Mouse (Mus musculus) liver, embryonic 12.5 days (tissue): Measurements from ENCODE around the gene Cdkal1. TPM values are rescaled to one million over a fixed set of nuclear protein-coding genes. Genes with fewer than 3 reads are reported as not detected.

Experiments
- ATAC-seq: fragments of 200-750 bp; cut with Nextera tagmentation; 2 replicates; pipeline ENCODE4 v1.8.0; 2017; ENCODE audit warnings: moderate number of reproducible peaks, mild to moderate bottlenecking, moderate library complexity
- H3K27ac ChIP-seq: fragments of 300-500 bp; sonication (generic); 2 replicates; pipeline ENCODE4 v1.5.1; 2016; ENCODE audit warnings: mild to moderate bottlenecking
- H3K27me3 ChIP-seq: fragments of 300-500 bp; sonication (generic); replicated peaks from 2 replicates; pipeline ENCODE4 v1.6.1; 2016; ENCODE audit warnings: mild to moderate bottlenecking, moderate library complexity
- H3K36me3 ChIP-seq: fragments of 300-500 bp; sonication (generic); 2 replicates; pipeline ENCODE4 v1.6.1; 2016; ENCODE audit warnings: mild to moderate bottlenecking, moderate library complexity
- H3K4me1 ChIP-seq: fragments of 300-500 bp; sonication (generic); 2 replicates; pipeline ENCODE4 v1.6.1; 2016
- H3K4me2 ChIP-seq: fragments of 300-500 bp; sonication (generic); 2 replicates; pipeline ENCODE4 v1.6.1; 2016; ENCODE audit warnings: mild to moderate bottlenecking, moderate library complexity
- H3K4me3 ChIP-seq: fragments of 300-500 bp; sonication (generic); 2 replicates; pipeline ENCODE4 v1.5.1; 2016; ENCODE audit warnings: mild to moderate bottlenecking, moderate library complexity
- H3K9ac ChIP-seq: fragments of 300-500 bp; sonication (generic); 2 replicates; pipeline ENCODE4 v1.6.1; 2016; ENCODE audit warnings: mild to moderate bottlenecking, moderate library complexity
- H3K9me3 ChIP-seq: fragments of 300-500 bp; sonication (generic); replicated peaks from 2 replicates; pipeline ENCODE4 v1.6.1; 2016; ENCODE audit warnings: mild to moderate bottlenecking, moderate library complexity
- WGBS: fragments of 180-500 bp; shearing (Covaris S2); methylation state at CpG from one replicate; pipeline ENCODE4 v1.1.7; 2016; ENCODE audit not compliant: insufficient replicate concordance; 5-methylcytosine and 5-hydroxymethylcytosine counted together
- polyA plus RNA-seq: library from polyadenylated mRNA; unstranded; fragments of >200 nt; fragmentation: Nextera tagmentation; extraction: Ambion mirVana; gene quantifications from 2 replicates; pipeline ENCODE4 v1.2.1, GENCODE M21; 2016

Cdkal1 gene
- 16.0 and 16.6 TPM in 2 replicates for polyA plus RNA-seq

DNA sequence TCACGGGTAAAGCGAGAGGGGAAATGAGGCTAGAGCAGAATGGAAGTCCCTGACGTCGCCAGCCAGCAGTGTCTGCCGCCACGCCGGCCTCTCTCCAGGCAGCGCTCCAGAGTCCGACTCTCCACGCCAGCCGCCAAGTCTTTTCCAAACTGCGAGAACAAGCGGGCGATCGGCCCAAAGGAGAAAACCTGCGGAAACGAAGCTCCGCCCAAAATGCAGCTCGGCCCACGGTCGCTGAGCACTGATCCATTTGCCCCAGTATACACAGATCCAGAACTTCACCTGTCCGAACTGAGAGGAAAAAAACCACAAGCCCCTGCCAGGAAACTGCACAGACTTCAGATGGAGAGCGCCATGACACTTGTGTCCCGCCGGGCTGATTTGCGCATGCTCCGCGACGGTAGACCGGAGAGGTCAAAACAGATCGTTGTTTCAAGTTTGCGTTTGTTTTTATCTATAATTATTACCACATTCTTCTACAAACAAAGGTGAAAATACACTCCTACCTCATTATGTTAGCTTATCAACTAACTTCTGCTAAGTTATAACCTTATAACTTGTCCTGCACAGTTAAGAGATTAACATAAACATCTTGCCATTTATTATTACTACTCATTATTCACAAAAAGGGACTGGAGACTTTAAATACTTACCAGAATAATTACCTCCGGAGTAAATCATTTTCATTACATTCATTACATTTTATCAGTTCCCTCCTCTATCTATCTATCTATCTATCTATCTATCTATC lies at the start of gene Cdkal1:
Gene Cdkal1 (minus strand): TSS at position 394 of the 751 bp plus-strand sequence.
- H3K9ac ChIP-seq = peak within 1 kb of the TSS; percentile 85
- no peaks in the 10 kb centered on the region for H3K27me3 ChIP-seq
- WGBS = under 1% methylated on average over 33 of the region's 33 CpGs
- peak within 1 kb of the TSS; percentile 69 for H3K27ac ChIP-seq
- H3K4me2 ChIP-seq = peak within 1 kb of the TSS; percentile 80
- peaks cover 8% of the 10 kb centered on the region for H3K4me1 ChIP-seq
- peak within 1 kb of the TSS; percentile 88 for H3K4me3 ChIP-seq
- peaks cover 21% of the 10 kb centered on the region for H3K36me3 ChIP-seq
- peak; percentile 84 for ATAC-seq
- no peaks in the 10 kb centered on the region for H3K9me3 ChIP-seq

DNA sequence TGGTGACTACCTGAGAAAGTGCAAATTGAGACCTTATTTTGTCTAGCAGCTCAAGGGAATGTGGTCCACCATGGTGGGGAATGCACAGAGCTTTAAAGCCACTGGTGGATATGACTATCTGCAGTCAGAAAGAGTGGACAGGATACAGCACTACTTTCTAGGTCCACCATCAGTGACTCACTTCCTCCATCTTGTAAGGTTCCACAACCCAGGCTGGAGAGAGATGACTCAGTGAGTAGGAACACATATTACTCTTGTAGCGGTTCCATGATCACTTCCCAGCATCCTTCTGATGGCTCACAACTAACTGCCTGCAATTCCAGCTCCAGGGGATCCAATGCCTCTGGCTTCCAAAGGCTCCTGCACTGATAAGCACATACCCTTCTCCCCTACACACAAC lies 47.9 kb upstream of the Cdkal1 start:
- H3K36me3 ChIP-seq = peaks cover 35% of the 10 kb centered on the region
- no peak overlapping the region for H3K9ac ChIP-seq
- no peaks in the 10 kb centered on the region for H3K27me3 ChIP-seq
- 0 out of 2 replicates have a peak, but pooled peaks cover 3% of the 10 kb centered on the region for H3K9me3 ChIP-seq
- no peaks in the 10 kb centered on the region for H3K4me1 ChIP-seq
- no peak overlapping the region for H3K27ac ChIP-seq
- H3K4me2 ChIP-seq = no peak overlapping the region
- no peak overlapping the region for H3K4me3 ChIP-seq
- ATAC-seq = no peak
- 67% methylated on average over 1 of the region's 1 CpGs for WGBS

DNA sequence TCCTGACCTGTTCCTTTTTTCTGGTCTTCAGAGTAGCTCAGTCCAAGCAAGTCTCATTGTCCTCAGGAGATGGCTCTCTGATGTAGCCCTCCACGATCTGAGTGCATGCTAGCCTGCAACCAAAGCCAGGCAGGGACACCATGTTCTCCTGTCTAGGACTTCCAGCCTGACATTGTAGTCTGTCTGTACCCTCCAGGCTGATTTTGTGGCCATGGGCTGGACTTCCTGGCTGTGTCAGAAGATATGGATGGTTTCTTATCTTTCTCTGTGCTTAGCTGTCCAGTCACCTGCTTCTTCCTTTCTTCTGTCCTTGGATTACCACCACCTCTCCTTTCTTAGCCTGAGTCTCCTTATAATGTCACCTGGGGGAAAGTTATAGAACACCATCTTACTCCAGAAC lies 47.2 kb upstream of the Cdkal1 start:
- Histone ChIP-seq H3K27ac (no peak overlapping the region), H3K9ac (no peak overlapping the region), H3K27me3 (no peaks in the 10 kb centered on the region), H3K36me3 (peaks cover 29% of the 10 kb centered on the region), H3K4me1 (no peaks in the 10 kb centered on the region), H3K9me3 (peaks cover 5% of the 10 kb centered on the region), H3K4me2 (no peak overlapping the region), H3K4me3 (no peak overlapping the region)
- 62% methylated on average over 1 of the region's 1 CpGs for WGBS
- ATAC-seq = no peak

- Histone ChIP-seq H3K4me2 (no peak overlapping the region), H3K36me3 (peaks cover 18% of the 10 kb centered on the region), H3K4me3 (no peak overlapping the region), H3K9me3 (peaks cover 6% of the 10 kb centered on the region), H3K4me1 (no peaks in the 10 kb centered on the region), H3K27me3 (no peaks in the 10 kb centered on the region), H3K9ac (no peak overlapping the region), H3K27ac (no peak overlapping the region)
- 51% methylated on average over 4 of the region's 4 CpGs for WGBS
- ATAC-seq = no peak
Measured at GRCm38 (mm10) chr13:29901641-29902040, 46.2 kb upstream of the Cdkal1 start.

GRCm38 (mm10) chr13:29866780-29867179 lies 11.3 kb upstream of the Cdkal1 start:
- Histone ChIP-seq H3K9ac (no peak overlapping the region), H3K4me1 (no peaks in the 10 kb centered on the region), H3K27me3 (no peaks in the 10 kb centered on the region), H3K9me3 (no peaks in the 10 kb centered on the region), H3K36me3 (no peaks in the 10 kb centered on the region), H3K27ac (no peak overlapping the region), H3K4me3 (no peak overlapping the region), H3K4me2 (no peak overlapping the region)
- ATAC-seq = no peak
- WGBS = 89% methylated on average over 3 of the region's 3 CpGs

DNA sequence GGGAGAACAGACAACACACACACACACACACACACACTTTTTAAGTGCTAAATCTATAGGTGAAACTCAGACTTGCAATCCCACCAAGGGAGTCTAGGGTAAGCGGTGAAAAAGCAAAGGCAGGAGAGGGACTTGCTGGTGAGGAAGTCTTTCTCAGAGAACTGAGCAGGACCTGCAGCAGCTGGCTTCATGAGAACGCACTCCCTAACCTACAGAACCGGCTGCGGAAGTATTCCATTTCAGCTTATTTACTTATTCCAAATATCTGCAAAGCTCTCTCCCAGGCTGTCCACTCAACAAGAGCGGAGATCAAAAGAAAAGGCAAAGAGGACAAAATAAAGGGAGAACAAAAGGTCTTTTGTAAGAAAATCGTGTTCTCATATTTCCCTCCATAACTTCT lies 8.9 kb upstream of the Cdkal1 start:
- no peak overlapping the region for H3K27ac ChIP-seq
- H3K4me1 ChIP-seq = no peaks in the 10 kb centered on the region
- WGBS = 76% methylated on average over 6 of the region's 6 CpGs
- H3K27me3 ChIP-seq = no peaks in the 10 kb centered on the region
- H3K9me3 ChIP-seq = no peaks in the 10 kb centered on the region
- H3K4me3 ChIP-seq = no peak overlapping the region
- no peak for ATAC-seq
- no peak overlapping the region for H3K4me2 ChIP-seq
- no peak overlapping the region for H3K9ac ChIP-seq
- no peaks in the 10 kb centered on the region for H3K36me3 ChIP-seq

GRCm38 (mm10) chr13:29860087-29860486 lies 4.6 kb upstream of the Cdkal1 start:
- H3K4me3 ChIP-seq = no peak overlapping the region
- 58% methylated on average over 2 of the region's 2 CpGs for WGBS
- no peak overlapping the region for H3K9ac ChIP-seq
- ATAC-seq = no peak
- no peaks in the 10 kb centered on the region for H3K4me1 ChIP-seq
- no peaks in the 10 kb centered on the region for H3K27me3 ChIP-seq
- H3K27ac ChIP-seq = no peak overlapping the region
- no peaks in the 10 kb centered on the region for H3K9me3 ChIP-seq
- no peak overlapping the region for H3K4me2 ChIP-seq
- no peaks in the 10 kb centered on the region for H3K36me3 ChIP-seq

DNA sequence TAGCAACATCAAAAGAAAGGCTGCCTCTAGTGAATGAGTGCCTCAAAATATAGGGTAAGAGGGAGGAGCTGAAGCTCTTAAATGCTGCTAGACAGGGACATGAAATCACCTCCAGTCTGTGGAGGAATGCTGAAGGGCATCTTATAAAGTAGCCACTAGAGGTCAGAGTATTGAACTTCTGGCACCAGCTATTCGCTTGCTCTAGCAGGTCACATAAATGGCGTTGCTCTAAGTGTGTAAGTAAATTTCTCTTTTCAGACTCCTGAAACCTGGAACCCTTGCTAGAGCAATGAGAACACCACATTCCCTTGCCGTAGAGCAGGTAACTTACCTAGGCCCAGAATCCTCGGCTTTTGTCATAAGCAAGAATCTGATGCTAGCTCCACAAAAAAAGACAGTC lies 2.0 kb upstream of the Cdkal1 start:
- 10% methylated on average over 4 of the region's 4 CpGs for WGBS
- no peaks in the 10 kb centered on the region for H3K9me3 ChIP-seq
- H3K4me3 ChIP-seq = no peak overlapping the region
- 0 out of 2 replicates have a peak overlapping the region, but pooled peaks have one; percentile 24 for H3K4me2 ChIP-seq
- no peak for ATAC-seq
- H3K36me3 ChIP-seq = peaks cover 6% of the 10 kb centered on the region; the same call in 1 of the 2 replicates
- no peak overlapping the region for H3K27ac ChIP-seq
- no peak overlapping the region for H3K9ac ChIP-seq
- no peaks in the 10 kb centered on the region for H3K27me3 ChIP-seq
- H3K4me1 ChIP-seq = peaks cover 8% of the 10 kb centered on the region

- no peak for ATAC-seq
- H3K36me3 ChIP-seq = peaks cover 26% of the 10 kb centered on the region
- WGBS = 0% methylated on average over 5 of the region's 5 CpGs
Measured at GRCm38 (mm10) chr13:29854876-29855275, 598 bp downstream of the Cdkal1 start.

DNA sequence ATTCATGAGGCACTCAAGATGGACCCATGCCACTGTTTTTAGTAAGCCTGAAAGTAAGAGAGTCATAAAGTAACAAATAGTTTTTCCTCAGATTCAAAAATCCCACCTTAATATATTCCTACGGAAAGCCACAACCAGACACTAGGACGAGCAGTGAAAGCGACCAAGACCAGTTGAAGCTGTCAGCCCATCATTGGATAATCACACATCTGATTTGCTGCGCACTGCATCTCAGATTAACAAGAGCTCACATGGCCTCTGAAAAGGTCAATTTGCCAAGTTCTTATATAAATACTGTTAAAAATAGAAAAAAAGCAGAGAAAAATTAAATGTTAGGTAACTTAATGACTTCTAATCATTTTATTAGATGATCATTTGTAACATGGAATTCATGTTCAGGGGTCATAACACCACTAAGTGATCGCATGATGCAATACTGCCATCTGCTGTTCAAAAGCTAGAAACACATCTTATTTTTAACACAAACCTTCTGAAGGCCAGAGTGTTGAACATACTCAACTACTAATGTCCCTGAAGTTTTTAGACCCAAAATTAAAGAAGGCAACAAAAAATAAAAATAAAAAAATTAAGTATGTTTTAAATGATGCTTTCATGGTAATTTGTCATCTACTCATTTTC lies 16.9 kb downstream of the Cdkal1 start:
- Histone ChIP-seq H3K4me2 (no peak overlapping the region), H3K9me3 (no peaks in the 10 kb centered on the region), H3K9ac (no peak overlapping the region), H3K36me3 (peaks cover 34% of the 10 kb centered on the region), H3K27me3 (no peaks in the 10 kb centered on the region), H3K4me1 (no peaks in the 10 kb centered on the region), H3K4me3 (no peak overlapping the region), H3K27ac (no peak overlapping the region)
- ATAC-seq = no peak
- 56% methylated on average over 5 of the region's 5 CpGs for WGBS

More at GRCm38 (mm10) chr13:29854876-29855275, 598 bp downstream of the Cdkal1 start:
- Histone ChIP-seq H3K9me3 (no peaks in the 10 kb centered on the region), H3K9ac (peak overlapping the region; percentile 85), H3K4me1 (peaks cover 8% of the 10 kb centered on the region), H3K27ac (peak overlapping the region; percentile 69), H3K27me3 (no peaks in the 10 kb centered on the region), H3K4me3 (peak overlapping the region; percentile 88), H3K4me2 (peak overlapping the region; percentile 80)

DNA sequence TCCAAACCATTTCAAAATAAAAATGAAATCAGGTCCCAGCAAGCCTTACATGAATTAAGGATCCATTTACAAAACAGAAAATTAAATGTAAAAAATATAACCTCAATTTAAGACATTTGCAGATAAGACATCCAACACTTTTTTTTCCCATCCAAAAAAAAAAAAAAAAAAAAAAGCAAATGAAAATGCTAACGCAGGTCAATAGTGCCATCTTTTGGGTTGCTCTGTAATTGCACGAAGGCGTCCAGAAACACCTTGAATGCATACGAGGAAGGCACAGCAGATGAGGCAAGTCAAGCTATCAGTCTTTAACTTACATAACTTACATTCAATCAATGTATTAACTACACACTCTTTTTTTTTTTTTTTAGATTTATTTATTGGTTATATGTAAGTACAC lies 20.3 kb downstream of the Cdkal1 start:
- ATAC-seq = no peak
- H3K27ac ChIP-seq = no peak overlapping the region
- H3K9ac ChIP-seq = no peak overlapping the region
- no peaks in the 10 kb centered on the region for H3K9me3 ChIP-seq
- no peaks in the 10 kb centered on the region for H3K27me3 ChIP-seq
- H3K4me3 ChIP-seq = no peak overlapping the region
- H3K4me1 ChIP-seq = peaks cover 5% of the 10 kb centered on the region; the same call in 1 of the 2 replicates
- no peak overlapping the region for H3K4me2 ChIP-seq
- WGBS = 32% methylated on average over 4 of the region's 4 CpGs
- H3K36me3 ChIP-seq = peaks cover 22% of the 10 kb centered on the region

DNA sequence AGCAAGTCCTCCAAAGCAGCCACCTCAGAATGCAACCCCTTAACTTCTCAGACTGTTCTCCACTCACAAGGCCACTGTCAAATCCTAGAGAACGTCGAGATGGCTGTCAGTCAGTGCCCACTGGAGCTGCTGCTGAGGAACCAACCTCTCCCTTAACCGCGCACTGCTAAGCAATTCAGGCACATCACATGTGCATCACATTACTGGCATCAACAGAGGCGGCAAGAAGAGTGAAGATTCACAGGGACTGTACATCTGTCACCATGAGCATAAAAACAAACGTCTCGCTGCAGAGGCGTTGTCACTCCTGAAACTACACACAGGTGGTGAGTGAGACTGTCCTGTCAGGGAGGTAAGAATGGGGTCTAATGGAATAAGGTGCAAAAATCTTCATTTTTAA lies 21.7 kb downstream of the Cdkal1 start:
- Histone ChIP-seq H3K9me3 (no peaks in the 10 kb centered on the region), H3K4me3 (no peak overlapping the region), H3K9ac (no peak overlapping the region), H3K27ac (no peak overlapping the region), H3K27me3 (no peaks in the 10 kb centered on the region), H3K4me1 (peaks cover 11% of the 10 kb centered on the region; the same call in 1 of the 2 replicates), H3K36me3 (peaks cover 22% of the 10 kb centered on the region), H3K4me2 (no peak overlapping the region)
- 70% methylated on average over 8 of the region's 8 CpGs for WGBS
- ATAC-seq = no peak
